Mouse (Mus musculus) CH12F3 (cell line): ENCODE results near the gene Ripply3.
"Not testable (repeated sequence)": the region's sequence is repeated elsewhere in the genome, so short reads cannot be mapped to it uniquely, and the experiment has no call there.

ENCODE experiments used
- in situ Hi-C: fragments of 300-500 bp; cut with MboI; formaldehyde crosslinking; loops from 2 replicates; pipeline ENCODE4 v1.14.3; 2020; ENCODE audit warnings: low sequenced_read_pairs

The Ripply3 gene

DNA sequence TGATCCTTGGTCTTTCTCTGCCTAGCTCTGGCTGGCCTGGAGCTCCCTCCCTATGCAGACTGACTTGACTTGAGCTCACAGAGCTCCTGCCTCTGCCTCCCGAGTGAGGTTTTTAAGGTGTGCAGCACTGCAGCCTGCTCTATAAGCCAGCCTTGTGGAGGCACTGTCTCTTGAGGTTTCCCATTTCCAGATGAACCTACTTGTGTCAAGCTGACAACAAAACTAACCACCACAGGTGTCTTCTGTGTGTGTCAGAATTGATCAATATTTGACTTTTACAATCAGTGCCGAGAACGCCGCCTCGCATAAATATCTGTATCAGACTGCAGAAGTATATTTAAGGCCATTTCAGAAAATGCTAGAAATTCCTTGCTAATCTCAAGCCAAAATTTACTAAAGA is 13.6 kb upstream of the Ripply3 start:
- in situ Hi-C loops = no loop called here

DNA sequence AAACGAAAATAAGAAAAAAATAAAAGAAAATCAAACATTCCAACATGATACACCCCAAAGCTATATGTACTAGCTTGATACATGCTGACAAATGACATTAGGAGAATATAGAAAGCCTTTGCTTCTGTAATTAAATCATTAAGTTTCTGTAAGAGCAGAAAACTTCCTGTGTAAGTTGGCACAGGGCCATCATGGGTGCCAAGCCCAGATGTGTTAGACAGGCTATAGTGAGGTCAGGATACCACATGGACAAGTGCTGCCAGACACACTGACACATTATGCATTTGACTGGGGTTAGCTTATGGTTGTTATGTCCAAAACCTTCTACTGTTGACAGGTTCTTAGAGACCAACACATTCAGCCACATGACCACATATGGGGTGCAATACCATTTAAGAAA is 13.0 kb upstream of the Ripply3 start:
- in situ Hi-C loops = no loop called here

DNA sequence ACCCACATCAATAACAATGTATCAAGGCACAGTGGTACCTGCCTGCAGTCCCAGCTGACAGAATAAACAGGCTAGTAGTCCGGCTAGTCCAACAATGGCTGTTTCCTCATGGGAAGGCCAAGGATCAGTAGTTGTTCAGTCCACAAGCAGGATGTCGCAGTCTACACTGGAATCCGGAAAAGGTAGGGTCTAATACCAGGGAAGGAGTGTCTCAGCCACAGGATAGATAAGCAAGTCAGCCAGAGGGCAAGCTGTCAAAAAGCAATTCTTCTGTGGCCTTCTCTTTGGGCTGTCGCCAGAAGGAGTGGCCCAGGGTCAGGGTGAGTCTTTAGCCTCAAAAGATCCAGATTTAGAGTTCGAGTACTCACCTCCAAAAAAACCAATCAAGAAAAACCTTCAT is 10.5 kb upstream of the Ripply3 start:
- in situ Hi-C loops = no loop called here

DNA sequence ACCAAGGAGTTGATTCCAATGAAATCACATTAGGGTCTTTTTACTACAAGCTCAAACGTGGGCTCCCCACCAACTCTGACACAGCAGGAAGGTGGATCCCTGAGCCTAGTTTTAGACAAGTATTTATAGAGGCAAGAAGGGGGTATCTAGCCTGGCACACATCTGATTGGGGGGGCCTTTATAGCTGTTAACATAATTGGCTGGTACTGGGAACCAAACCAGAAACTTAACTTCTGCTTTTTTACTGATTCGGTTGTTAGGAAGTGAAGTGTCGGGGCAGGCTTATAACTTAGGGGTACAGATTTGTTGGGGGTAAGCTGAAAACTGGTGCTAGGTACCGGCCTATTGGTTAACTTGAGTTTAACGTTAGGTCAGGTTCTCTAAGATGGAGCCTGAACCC is 8.0 kb upstream of the Ripply3 start:
- in situ Hi-C loops = no loop called here

DNA sequence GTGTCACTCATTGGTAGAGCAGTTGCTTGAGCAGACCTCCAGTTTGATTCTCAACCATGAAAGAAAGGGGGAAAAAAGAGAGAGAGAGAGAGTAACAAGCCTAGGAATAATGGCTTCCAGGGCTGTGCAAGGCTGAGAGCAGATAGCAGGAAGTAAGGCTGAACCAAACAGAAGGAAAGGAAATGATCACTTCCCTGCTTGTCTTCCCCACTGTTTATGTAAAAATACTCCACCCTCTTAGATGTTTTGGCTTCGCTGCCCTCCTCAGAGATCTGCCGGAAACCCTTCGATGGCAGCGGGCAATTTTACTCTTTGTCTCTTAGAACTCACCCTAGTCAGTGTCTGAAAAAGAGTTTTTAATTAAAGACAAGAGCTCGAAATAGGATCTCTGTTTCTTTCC is 4.5 kb upstream of the Ripply3 start:
- in situ Hi-C loops = no loop called here

DNA sequence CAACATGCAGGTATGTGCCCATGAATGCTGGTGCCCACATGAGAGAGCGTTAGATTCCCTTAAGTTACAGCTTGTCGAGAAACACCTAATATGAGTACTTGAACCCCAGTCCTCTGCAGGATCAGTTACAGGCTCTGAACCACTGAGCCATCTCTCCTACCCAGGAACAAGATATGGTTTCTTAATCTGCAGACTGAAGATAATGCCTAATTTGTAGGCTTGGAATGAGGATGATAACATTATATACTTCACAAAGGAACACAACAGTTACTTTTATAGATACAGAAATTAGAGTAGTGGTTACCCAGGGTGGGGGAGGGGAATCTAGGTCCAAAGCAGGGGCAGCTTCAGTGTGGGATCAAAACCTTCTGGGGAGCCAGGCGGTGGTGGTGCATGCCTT is 2.2 kb upstream of the Ripply3 start:
- in situ Hi-C loops = no loop called here

DNA sequence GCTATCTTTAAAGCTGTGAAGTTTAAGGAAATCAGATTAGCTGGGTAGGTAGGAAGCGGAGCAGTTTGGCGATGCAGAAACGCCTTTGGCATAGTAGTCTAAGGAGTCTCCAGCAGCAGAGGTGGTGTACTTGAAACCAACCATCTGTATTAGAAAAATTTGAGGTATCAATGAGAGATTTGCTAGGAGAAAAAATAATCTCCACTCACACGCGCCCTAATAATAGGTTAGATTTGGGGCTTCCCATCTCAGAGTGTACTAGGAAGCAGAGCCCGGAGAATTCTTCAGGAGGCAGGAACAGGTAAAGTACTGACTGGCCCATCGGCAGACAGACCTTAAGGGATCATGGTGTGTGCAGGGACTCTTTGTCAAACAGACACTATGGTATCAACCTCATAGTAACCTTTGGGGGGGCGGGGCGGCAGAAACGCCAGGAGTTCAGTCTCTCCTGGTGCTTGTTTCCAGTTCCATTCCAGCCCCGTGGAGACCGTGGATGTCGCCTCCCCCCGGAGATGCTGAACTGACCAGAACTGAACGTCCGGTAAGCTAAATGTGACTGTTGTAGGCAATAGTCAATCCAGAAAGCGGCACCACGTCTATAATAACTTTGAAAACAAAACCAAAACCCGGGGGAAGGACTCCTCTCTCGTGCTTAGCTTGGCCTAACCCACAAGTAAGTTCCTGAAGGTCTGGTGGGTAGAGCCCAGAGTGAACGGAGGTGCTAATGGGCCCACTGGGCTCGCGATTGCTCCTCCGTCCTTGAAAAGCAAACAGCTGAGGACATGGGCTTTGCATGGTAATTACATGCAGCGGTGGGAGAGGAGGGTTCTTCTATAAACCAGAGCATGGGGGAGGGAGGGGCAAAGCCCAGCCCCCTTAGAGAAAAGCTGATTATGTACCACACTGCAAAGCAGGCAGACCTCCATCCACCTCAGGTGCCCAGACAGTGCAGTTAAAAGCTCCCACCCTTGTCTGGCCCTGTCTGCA is 954 bp downstream of the Ripply3 start:
- in situ Hi-C loops = no loop called here

DNA sequence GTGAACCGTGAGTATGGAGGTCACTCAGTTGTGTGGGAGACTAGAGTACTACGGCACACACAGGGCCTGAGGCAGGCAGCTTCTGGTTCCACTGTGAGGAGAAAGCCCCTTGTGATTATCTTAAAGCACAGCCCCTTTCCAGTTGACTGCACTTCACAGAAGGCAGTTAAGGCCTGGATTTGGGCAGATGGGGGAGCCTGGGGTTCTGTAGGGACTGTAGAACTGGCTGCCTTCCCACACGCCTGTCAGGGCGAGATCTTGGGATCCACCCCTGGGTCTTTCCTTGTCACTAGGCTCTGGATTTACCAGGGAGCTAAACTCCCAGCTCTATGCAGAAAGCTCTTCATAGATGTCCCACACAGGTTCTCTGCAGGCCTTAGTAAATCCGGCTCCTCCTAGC is 2.2 kb downstream of the Ripply3 start:
- in situ Hi-C loops = no loop called here

DNA sequence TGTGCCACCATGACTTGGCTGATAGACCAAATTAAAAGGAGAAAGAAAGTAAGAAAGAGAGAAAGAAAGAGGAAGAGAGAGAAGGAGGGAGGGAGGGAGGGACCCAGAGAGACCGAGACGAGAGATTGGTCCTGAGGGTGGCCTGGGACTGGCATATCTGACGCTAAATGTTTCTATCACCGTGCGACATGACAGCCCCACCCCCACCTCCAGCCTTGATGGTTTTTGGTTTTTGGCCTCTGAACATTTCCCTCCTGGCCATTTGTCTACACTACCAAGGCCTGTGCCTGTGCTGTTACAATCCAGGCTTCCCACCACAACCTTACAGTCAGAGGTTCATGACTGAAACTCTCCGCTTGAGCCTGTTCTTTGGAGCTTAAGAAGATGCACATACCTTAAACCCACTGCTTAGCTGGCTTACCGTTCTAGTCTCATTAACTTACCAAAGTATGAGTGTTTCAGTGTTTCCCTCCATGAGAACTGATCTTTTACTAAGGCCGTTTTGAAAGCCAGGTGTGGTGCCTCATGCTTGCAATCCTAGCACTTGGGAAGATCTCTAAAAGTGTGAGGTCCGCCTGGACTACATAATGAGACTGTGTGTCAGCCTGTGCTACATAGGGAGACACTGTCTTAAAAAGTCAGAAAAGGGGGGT is 3.1 kb downstream of the Ripply3 start:
- in situ Hi-C loops = no loop called here

DNA sequence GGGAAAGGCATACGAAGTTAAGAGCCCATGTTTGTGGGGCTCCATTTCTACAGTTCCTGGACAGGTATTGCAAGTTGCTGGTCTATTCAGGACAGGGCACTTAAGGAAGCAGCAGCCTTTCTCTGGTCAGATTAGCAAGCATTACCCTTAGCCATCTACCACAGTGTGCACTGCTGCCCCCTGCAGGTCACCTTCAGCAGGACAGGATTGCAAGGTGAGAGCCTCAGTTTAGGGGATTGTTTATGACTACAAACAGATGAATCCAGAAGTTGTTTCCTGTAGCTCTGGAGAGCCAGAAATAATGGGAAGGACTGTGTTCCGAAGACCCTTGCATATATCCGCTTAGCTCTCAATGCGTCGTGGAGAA is 3.6 kb downstream of the Ripply3 start:
- in situ Hi-C loops = no loop called here

DNA sequence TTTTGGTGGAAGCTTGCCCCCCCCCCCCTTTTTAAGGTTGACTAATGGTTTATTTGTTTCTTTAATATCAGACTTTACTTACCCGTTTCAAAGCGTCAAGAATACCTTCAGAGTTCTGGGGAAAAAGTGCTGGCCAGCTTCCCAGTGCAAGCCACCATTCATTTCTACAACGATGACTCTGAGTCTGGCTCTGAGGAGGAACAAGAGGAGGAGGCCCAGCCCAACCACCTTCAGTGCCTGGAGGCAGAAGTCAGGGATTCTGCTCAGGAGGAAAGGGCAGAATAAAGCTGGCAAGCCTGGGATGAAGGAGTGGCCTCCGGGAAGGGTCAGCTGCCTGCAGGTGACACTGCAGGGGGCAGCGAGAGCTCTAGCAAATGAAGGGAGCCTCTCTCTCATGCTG is 7.4 kb downstream of the Ripply3 start:
- in situ Hi-C loops = no loop called here

DNA sequence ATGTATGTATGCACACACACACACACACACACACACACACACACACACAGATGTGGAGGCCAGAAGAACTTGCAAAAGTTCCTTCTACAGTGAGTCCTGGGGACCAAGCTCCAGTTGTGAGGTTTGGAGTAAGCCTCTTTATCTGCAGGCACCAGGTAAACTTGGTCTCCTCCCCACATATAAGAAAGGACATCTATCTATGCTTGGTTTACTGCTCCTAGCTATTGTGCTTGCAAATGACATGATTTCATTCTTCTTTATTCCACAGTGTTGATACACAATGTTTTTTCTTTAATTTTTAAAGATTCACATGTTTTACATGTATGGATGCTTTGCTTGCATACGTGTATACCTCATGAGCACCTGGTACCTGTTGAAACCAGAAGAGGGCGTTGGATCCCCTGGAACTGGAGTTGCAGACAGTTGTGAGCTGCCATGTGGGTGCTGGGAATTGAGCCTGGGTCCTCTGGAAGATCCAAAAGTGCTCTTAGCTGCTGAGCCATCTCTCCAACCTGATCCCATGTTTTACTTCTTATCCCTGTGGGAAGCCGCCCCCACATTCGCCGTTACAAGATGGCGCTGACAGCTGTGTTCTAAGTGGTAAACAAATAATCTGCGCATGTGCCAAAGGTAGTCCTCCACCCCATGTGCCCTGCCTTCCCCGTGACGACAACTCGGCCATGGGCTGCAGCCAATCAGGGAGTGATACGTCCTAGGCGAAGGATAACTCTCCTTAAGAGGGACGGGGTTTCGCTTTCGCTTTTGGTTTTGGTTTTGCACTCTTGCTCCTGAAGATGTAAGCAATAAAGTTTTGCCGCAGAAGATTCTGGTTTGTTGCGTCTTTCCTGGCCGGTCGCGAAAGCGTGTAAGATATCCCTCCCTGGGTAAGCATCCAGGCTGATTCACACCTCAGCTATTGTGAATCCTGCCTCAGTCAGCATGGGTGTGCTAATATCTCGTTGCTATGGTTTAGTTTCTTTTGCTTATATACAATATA is 11.2 kb downstream of the Ripply3 start:
- in situ Hi-C loops = not testable (repeated sequence)

DNA sequence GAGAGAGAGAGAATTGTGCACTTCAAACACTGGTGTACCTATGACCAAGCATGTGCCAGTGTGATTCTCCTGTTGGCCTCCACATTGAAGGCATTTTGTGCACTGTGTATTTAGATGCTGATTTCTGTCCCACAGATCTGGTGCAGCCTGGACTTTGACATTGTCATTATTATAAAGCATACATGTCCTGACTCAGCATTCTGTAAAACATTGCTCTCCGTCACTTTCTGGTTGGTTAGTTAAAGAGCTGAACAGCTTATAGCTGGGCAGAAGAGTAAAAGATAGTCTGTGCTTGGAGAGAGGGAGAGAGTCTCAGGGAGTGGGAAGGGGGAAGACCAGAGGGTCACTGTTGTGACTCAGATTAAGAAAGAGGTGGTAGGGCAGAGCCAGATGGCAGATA is 17.5 kb downstream of the Ripply3 start:
- in situ Hi-C loops = no loop called here

DNA sequence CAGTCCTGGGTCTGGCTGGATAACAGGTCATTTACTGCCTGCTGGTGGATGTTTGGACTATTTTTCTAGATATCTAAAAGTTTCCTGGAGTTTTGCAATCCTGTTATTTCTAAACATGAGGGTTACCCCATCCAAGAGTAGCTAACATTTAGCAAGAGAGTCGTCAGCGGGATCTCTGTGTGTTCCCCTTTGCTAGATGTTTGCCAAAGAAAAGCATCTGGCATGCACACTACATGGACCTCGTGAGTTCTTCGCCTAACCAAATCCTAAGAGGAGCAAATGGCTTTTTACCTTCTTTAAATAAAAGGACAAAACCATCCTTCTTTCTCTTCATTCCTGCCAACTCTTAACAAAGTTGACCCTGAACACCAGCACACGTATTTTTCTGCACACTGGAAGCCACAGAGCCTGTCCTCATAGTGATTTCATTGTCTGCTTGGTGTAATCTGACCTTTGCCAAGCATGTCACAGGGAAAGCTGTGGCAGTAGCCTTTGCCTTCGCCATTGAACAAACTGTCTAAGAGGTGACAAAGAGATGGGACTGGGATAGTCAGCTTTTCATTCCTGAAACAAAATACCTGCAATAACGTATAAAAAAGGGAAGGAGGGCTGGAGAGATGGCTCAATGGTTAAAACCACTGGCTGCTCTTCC is 19.0 kb downstream of the Ripply3 start:
- in situ Hi-C loops = no loop called here

DNA sequence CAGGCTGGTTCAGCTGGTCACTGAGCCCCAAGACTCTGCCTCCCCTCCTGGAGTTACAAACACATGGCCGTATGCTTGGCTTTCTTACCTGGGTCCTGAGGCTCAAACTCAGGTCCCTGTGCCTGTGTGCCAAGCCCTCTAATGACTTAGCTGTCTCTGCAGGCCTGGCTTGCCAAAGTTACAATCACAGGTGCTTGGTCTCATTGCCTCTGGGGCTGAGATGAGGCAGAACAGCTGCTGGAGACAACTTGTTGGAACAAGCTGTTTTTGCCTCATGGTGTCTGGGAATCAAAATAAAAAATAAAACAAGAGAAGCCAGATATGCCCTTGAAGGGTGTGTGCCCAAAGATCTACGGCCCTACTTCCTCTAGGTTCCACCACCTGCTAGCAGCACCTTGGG is 20.6 kb downstream of the Ripply3 start:
- in situ Hi-C loops = no loop called here

DNA sequence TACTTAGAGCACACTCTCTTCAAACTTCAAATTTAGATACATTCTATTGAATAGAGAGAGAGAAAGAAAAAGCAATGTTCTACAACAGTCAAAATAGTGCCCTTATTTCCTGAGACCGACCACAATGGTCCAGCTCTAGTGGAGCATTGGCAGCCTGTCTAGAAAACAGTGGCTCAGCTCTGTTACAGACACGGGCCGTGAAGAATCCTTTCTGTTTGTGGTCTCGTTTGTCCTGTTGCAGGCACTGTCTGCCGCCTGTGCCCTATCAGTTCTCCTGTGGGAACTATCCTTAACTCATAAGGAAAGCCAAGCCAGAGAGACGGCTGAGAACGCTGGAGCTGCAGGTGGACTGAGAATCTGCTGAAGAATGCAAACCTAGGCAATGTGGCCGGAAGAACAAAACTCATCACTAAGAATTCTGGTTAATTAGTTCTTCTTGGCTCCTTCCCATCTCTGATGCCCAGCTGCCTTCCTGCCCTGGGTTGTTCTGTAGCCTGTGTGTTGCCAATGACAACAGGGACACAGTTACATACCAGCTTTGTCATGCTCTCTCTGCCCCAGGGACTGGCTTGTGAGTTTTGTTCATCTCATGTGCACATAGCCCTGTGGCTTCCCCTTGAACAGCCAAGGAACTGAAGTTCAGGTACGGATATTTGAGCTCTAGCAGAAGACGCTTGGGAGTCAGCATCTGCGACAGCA is 21.5 kb downstream of the Ripply3 start:
- in situ Hi-C loops = no loop called here

DNA sequence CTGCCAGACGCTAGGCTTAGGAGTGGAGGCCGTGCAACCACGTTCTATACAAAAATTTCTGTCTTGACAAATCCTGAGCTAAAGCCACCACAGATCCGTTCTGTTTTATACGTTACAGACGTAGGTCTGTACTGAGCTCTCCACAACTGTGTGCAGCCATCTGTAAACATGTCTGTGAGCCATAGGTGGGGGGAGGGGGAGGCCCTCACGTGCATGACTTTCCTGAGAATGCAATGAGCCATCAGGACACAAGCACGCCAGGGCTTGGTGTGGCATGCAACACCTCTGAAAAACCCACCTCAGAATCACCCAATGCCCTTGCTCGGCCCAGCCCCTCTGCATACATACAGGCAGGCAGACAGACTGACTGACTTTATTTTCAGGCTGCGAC is 22.1 kb downstream of the Ripply3 start:
- in situ Hi-C loops = no loop called here

DNA sequence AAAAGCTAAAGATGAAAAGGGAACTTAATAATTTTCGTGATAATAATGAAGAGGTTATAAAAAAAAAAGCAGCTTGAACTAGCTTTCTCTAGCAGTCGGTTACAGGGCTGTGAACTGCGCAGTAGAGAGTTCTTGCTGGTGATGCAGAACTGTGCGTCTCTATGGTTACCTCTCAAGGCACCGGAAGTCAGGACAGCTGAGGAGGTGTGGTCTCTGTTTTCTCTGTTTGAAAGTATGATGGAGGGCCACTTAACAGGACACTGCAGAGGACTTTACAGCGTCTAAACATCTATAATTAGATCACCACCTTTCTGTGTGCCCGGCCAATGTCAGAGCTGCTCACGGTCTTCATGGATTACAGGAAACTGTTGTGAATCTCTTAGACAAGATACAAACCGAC is 26.2 kb downstream of the Ripply3 start:
- in situ Hi-C loops = no loop called here

DNA sequence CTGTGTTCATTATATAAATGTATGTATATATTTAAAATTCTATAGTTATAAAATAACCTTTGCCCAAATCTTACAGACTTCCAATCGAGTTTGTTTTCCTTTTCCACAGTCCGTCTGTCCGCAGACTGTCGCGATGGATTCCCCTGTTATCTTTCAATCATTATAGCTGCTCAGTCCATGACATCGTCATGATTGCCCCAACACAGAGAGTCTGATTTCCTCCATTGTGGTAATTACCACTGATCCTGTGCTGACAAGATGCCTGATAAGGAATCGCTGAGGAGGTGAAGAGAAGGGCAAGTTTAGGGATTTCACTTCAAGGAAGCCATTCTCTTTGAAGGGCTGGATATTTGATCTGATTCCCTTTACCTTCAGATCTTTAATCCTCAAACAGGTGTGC is 27.8 kb downstream of the Ripply3 start:
- in situ Hi-C loops = no loop called here
